Mouse (Mus musculus): Measurements from ENCODE around the gene 2810004N23Rik.

GRCm38 (mm10) chr8:124905482-124905881 lies 42.6 kb upstream of the 2810004N23Rik start:
- TF ChIP-seq CTCF (IDR thresholded peaks at IDR 0.05; ENCODE audit: borderline replicate concordance, insufficient read depth, low read depth, low read length) (no peak), POLR2A (IDR thresholded peaks at IDR 0.05; ENCODE audit: borderline replicate concordance, insufficient read depth, low read length) (no peak)

Measured in cerebellum, adult 2 months (tissue).